Mouse (Mus musculus): Measurements from ENCODE around the gene Gxylt2.

GRCm38 (mm10) chr6:100686341-100686740 is 18.2 kb upstream of the Gxylt2 start:
- TF ChIP-seq CTCF (IDR thresholded peaks at IDR 0.05; ENCODE audit: control insufficient read depth, insufficient read depth, low read length) (no peak), POLR2A (IDR thresholded peaks at IDR 0.05; ENCODE audit: borderline replicate concordance, control insufficient read depth, low read depth, low read length) (no peak)
